Mouse (Mus musculus) kidney, postnatal 14 days (tissue): ENCODE measurements at regions not wholly inside any gene's neighbourhood (a gene's known extent, or its start where the extent isn't known, plus 50 kb on each side); places are given as distances from the start of the nearest gene placed in this dataset.

Experiments
- DNase-seq: peaks from one replicate; pipeline ENCODE4 v3.0.0; 2022; ENCODE audit warnings: mixed read lengths

DNA sequence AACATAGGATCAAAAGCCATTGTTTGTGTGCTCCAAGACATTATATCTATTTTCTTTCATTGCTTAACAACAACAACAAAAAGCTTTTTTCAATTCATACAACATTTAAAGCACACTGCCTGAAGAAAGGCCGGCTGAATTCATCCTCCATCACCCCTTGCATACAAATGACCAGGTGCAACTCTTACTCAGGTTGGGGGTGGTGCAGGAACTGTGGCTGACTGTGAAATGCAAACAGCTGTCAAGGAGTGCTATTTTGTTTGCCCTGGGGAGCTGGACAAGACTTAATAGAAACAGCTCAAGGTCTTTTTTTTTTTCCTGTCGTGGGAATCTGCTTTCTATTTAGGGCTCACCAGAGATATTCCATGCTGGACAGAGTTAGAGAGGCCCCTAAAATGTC lies 406.6 kb upstream of the Cldn34d start:
- no peak for DNase-seq

DNA sequence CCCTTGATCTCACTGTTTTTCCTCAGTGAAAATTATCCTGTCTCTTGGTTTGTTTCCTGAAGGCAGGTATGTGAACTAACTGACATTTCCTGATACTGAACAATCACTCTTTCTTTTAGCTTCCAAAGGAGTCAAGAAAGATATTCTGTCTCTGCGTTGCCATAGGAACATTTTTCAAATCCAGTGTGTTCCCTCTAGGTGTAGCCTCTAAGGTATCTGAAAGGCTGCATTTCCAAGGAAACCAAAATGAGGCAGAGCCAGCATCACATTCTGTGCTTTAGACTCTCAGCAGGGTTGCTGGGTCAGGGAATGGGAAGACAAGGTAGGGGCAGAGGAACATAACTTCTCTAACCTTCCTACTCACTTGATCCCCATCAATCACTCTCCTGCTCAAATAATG lies 411.2 kb upstream of the Cldn34d start:
- no peak for DNase-seq

DNA sequence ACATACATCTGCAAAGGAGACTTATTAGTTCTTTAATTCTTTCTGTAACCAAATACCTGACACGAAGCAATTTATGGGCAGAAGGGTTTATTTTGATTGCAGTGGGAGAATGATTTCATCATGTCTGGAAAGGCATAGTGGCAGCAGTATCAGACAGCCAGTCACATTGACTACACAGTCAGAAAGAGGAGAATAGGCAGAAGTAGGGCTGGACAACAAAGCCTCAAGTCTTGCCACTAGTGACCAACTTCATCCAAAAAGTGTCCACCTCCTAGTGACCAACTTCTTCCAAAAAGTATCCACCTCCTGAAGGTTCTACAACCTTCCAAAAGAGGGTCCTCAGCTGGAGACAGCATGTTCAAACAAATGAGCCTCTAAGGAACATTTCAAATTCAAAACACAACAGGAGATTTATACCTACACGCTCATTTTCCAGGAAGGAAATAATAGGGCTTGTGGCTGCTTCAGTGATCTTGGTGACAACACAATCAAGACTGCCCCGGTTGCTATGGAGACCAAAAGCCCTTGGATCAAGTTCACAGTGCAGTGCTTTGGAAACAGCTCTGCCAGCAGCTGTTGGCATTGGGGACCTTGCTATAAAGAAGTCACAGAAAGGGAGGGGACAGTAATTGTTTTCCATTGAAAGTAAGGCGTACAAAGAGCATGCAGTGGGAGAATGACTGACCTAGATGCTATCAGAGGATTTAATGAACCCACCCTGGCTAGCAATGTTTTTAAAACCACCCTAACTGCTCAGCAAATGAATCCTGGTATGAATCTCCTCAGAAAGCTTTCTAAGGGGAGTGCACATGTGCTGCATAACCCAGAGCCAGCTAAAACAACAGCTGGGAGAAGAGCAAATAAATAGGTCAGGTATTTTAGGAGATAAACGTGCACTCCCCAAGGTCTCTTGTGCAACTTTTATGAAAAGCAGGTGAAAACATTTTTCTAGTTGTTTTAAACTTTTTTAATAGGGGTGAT lies 448.0 kb upstream of the Cldn34d start:
- peak; percentile 43 for DNase-seq

DNA sequence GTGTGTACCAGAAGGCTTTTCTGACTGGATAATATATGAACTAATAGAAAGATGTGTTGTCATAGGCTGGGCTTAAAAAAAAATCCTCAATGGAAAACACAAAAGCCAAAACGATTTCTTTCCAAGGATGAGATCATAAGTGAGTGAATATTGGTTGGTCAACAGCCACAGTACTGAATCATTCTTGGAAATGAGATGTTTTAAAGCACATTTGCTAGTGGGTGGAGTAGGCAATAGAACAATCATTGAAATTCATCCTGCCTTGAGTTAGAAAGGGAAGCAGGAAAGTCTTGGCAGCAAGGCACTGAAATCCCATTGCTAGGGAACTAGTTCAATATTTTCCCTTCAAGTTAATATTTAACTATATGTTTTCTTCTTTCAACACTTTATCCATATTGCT lies 449.3 kb upstream of the Cldn34d start:
- no peak for DNase-seq

DNA sequence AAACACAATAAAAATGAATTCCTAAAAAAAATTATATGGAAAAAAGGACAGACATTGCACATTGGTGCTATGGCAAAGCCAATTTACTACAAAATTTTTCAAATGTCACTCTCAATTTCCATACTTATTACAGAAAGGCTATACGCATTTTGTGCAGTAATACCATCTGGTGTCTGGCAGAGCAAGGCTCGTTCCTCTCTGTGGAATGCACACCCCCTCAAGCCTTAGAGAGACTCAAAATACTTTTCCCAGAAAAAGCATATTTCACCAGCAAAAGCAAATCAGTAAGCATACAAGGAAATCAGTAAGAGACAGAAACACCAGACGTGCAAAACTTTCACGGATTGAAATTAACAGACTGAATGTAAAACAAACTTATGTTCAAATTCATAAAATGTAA lies 431.0 kb upstream of the Tbl1x start:
- DNase-seq = no peak

- peak; percentile 9 for DNase-seq
Measured at GRCm38 (mm10) chrX:77082716-77083115, 428.1 kb upstream of the Tbl1x start.

GRCm38 (mm10) chrX:77121761-77122160 lies 389.1 kb upstream of the Tbl1x start:
- no peak for DNase-seq
